Mouse (Mus musculus) embryonic facial prominence, embryonic 14.5 days (tissue): ENCODE results near the gene Ms4a4b. TPM values are rescaled to one million over a fixed set of nuclear protein-coding genes. Genes with fewer than 3 reads are reported as not detected.
"Not testable (repeated sequence)": the region's sequence is repeated elsewhere in the genome, so short reads cannot be mapped to it uniquely, and the experiment has no call there.

Source experiments
- ATAC-seq: fragments of 200-750 bp; cut with Nextera tagmentation; 2 replicates; pipeline ENCODE4 v1.8.0; 2017; ENCODE audit warnings: low read depth, moderate number of reproducible peaks, moderate TSS enrichment
- DNase-seq: peaks from one replicate; pipeline ENCODE4 v3.0.0-alpha.2; 2015; ENCODE audit warnings: low spot score
- H3K27ac ChIP-seq: fragments of 300-500 bp; sonication (generic); replicated peaks from 2 replicates; pipeline ENCODE4 v1.5.1; 2014; ENCODE audit warnings: low read depth, mild to moderate bottlenecking, low read length, moderate library complexity
- H3K27me3 ChIP-seq: fragments of 300-500 bp; sonication (generic); replicated peaks from 2 replicates; pipeline ENCODE4 v1.6.1; 2014; ENCODE audit warnings: low read length; ENCODE audit not compliant: control insufficient read depth, insufficient read depth
- H3K36me3 ChIP-seq: fragments of 300-500 bp; sonication (generic); 2 replicates; pipeline ENCODE4 v1.6.1; 2014; ENCODE audit warnings: low read length, mixed read lengths; ENCODE audit not compliant: control insufficient read depth, insufficient read depth
- H3K4me1 ChIP-seq: fragments of 300-500 bp; sonication (generic); 2 replicates; pipeline ENCODE4 v1.6.1; 2014; ENCODE audit warnings: antibody characterized with exemption, low read length; ENCODE audit not compliant: control insufficient read depth, insufficient read depth
- H3K4me2 ChIP-seq: fragments of 300-500 bp; sonication (generic); 2 replicates; pipeline ENCODE4 v1.6.1; 2014; ENCODE audit warnings: low read depth, mild to moderate bottlenecking, low read length, moderate library complexity, mixed read lengths
- H3K4me3 ChIP-seq: fragments of 300-500 bp; sonication (generic); 2 replicates; pipeline ENCODE4 v1.5.1; 2014; ENCODE audit warnings: low read depth, mild to moderate bottlenecking, low read length
- H3K9ac ChIP-seq: fragments of 300-500 bp; sonication (generic); 2 replicates; pipeline ENCODE4 v1.6.1; 2014; ENCODE audit warnings: low read depth, mild to moderate bottlenecking, low read length, moderate library complexity, mixed read lengths
- H3K9me3 ChIP-seq: fragments of 300-500 bp; sonication (generic); 2 replicates; pipeline ENCODE4 v1.6.1; 2016; ENCODE audit warnings: low read length; ENCODE audit not compliant: control insufficient read depth
- WGBS: fragments of 180-500 bp; shearing (Covaris S2); extraction: QIAGEN DNeasy Blood & Tissue Kit; methylation state at CpG from one replicate; pipeline ENCODE4 v1.1.7; 2014; 5-methylcytosine and 5-hydroxymethylcytosine counted together
- polyA plus RNA-seq: library from polyadenylated mRNA; unstranded; fragments of >200 nt; fragmentation: Nextera tagmentation; extraction: Ambion mirVana; gene quantifications from 2 replicates; pipeline ENCODE4 v1.2.1, GENCODE M21; 2014

The Ms4a4b gene
- polyA plus RNA-seq: 0.14 and 0.17 TPM in 2 replicates

DNA sequence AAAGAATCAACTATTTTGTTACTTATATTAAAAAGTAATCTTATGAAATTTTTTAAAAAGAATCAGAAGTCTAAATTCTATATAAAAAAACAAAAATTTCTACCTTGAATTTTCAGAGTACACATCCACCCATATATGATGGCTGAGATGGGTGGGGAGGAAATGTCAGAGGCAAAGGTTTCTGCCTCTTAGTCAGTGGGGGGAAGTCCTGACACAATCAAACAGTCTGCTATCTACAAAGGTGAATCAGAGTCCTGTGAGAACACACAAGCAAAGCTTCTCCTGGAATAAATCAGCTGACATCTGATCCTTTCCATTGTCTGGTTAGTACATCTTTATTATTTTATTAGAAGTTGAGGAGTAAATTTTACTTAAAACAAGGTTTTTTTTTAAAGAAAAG lies at the start of gene Ms4a4b:
Gene Ms4a4b (plus strand): TSS at position 216 of the 400 bp plus-strand sequence.
- Histone ChIP-seq H3K9ac (no peak within 1 kb of the TSS), H3K27me3 (no peaks in the 10 kb centered on the region), H3K9me3 (no peaks in the 10 kb centered on the region), H3K4me3 (no peak within 1 kb of the TSS), H3K4me2 (no peak within 1 kb of the TSS), H3K27ac (no peak within 1 kb of the TSS), H3K4me1 (no peaks in the 10 kb centered on the region), H3K36me3 (no peaks in the 10 kb centered on the region)
- DNase-seq (no peak), ATAC-seq (no peak)

DNA sequence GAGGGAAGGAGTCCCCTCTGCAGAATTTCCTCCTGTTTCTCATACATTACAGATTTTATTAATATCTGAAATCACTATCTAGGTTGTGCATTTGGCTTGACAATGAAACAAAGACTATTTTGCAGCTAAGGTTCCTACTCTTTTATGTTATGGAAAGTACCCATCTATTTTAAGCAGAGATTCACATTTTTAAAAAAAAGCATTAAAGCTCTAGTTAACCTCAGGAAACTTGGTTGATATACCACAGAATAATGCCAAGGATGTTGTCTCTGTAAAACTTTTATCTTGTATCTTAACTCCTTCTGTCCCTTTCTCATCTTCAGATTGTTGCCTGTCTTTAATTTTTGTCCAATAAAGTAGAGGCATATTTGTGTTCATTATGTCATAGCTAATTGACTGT lies 47.6 kb upstream of the Ms4a4b start:
- Histone ChIP-seq H3K4me3 (no peak overlapping the region), H3K27me3 (no peaks in the 10 kb centered on the region), H3K9me3 (no peaks in the 10 kb centered on the region), H3K27ac (no peak overlapping the region), H3K4me2 (no peak overlapping the region), H3K4me1 (no peaks in the 10 kb centered on the region), H3K9ac (no peak overlapping the region), H3K36me3 (no peaks in the 10 kb centered on the region)
- DNase-seq: no peak
- no peak for ATAC-seq

DNA sequence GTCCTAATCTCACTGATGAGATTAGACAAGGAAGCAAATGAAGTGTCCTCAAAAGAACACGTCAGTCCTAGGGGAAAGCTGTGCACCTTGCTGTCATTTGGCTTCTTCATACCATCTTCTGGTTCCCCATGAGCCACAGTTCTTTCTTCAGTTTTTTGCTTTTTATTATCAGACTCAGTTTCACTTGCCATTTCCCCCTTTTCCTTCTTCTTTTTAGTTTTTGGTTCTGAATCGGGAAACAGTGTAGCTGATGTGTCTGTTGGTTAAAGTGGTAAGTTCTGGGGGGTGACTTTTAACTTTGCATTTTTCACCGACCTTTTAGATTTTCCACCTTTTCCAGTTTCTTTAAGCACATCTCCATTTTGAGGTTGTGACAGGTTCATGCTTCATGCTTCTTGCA lies 38.8 kb upstream of the Ms4a4b start, which contains the start of gene Ms4a4c:
Gene Ms4a4c (plus strand): TSS at position 244 of the 400 bp plus-strand sequence.
- Histone ChIP-seq H3K9me3 (no peaks in the 10 kb centered on the region), H3K27ac (no peak within 1 kb of the TSS), H3K4me1 (no peaks in the 10 kb centered on the region), H3K27me3 (no peaks in the 10 kb centered on the region), H3K4me2 (no peak within 1 kb of the TSS), H3K9ac (no peak within 1 kb of the TSS), H3K4me3 (no peak within 1 kb of the TSS), H3K36me3 (no peaks in the 10 kb centered on the region)
- ATAC-seq (no peak), DNase-seq (no peak)
- 91% methylated on average over 3 of the region's 3 CpGs for WGBS

DNA sequence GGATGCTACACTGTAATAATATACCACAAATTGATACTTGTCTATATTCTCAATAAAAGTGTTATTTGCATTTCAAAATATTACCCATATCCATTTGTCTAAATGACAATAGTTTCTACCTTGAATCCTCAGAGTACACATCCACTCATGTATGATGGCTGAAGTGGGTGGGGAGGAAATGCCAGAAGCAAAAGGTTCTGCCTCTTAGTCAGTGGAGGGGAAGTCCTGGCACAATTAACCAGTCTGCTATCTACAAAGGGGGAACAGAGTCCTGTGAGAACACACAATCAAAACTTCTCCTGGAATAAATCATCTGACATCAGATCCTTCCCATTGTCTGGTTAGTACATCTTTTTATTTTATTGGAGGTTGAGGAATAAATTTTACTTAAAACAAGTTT lies 35.9 kb upstream of the Ms4a4b start:
- no peaks in the 10 kb centered on the region for H3K36me3 ChIP-seq
- H3K9ac ChIP-seq: no peak overlapping the region
- no peak overlapping the region for H3K4me2 ChIP-seq
- no peaks in the 10 kb centered on the region for H3K27me3 ChIP-seq
- no peak overlapping the region for H3K4me3 ChIP-seq
- no peaks in the 10 kb centered on the region for H3K4me1 ChIP-seq
- DNase-seq: no peak
- no peak overlapping the region for H3K27ac ChIP-seq
- no peak for ATAC-seq
- H3K9me3 ChIP-seq: no peaks in the 10 kb centered on the region

DNA sequence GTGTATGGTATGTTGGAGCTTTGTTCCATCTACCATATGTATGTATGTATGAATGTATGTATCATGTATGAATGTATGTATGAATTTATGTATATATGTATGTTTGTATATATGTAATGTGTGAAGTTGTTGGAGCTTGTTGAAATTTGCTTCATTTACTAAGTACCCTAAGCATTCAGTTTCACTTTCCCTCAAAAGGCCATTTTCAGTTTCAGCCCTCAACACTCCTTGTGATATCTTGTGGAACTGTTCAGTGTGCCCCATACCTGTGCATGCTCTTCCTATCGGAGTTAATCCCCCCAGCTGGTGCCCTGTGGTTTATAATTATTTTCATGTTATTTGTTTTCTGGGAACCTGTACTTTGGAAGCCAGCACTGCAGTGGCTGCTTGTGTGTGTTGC lies 34.8 kb upstream of the Ms4a4b start:
- Histone ChIP-seq H3K36me3 (no peaks in the 10 kb centered on the region), H3K27ac (no peak overlapping the region), H3K9me3 (no peaks in the 10 kb centered on the region), H3K27me3 (no peaks in the 10 kb centered on the region), H3K4me1 (no peaks in the 10 kb centered on the region), H3K4me3 (no peak overlapping the region), H3K9ac (no peak overlapping the region), H3K4me2 (no peak overlapping the region)
- ATAC-seq (no peak), DNase-seq (no peak)
- 79% methylated on average over 1 of the region's 1 CpGs for WGBS

DNA sequence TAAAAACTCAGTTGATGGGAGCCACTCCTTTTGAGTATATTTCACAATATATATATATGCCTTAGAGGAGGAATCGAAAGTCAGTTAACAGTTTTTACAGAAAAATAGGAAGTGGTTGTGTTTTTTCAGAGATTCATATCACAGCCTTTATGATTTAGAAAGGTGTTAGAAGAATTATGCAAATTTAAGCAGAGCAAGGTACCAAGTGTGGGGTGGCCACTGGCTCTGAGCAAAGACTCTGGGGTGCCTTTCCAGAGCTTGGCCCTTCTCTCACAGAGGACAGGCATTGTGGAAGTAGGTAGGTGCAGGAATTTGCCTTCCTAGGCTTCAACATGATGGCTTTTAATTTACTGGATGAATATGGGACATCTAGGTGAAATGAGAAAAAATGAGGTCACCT lies 31.7 kb upstream of the Ms4a4b start:
- DNase-seq: no peak
- ATAC-seq: no peak
- WGBS: 85% methylated on average over 1 of the region's 1 CpGs

DNA sequence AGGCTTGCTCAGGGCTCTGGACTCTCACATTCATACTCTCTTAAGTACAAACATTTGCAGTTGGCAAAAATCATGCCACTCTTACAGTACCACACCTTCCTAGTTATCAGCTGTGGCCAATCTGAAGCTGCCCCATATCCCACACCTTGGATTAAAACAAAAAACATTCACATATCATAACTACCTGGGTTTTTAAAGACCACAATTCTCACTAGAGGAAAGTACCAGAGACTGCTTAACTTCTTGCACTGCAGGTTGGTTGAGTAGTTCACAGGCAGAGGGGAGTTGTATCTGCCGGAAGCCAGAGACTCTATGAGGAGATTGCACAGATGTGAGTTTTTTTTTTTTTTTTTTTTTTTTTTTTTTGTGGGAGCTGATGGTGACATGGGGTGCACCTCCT lies 29.3 kb upstream of the Ms4a4b start:
- no peaks in the 10 kb centered on the region for H3K9me3 ChIP-seq
- H3K27ac ChIP-seq: no peak overlapping the region
- no peak for ATAC-seq
- DNase-seq: no peak
- H3K27me3 ChIP-seq: no peaks in the 10 kb centered on the region
- H3K4me1 ChIP-seq: no peaks in the 10 kb centered on the region
- WGBS: 92% methylated on average over 1 of the region's 1 CpGs
- H3K4me2 ChIP-seq: no peak overlapping the region
- H3K36me3 ChIP-seq: no peaks in the 10 kb centered on the region
- no peak overlapping the region for H3K9ac ChIP-seq
- H3K4me3 ChIP-seq: no peak overlapping the region

More for the DNA sequence above, 31.7 kb upstream of the Ms4a4b start:
- Histone ChIP-seq H3K9me3 (no peaks in the 10 kb centered on the region), H3K27ac (no peak overlapping the region), H3K4me3 (no peak overlapping the region), H3K4me2 (no peak overlapping the region), H3K4me1 (no peaks in the 10 kb centered on the region), H3K9ac (no peak overlapping the region), H3K36me3 (no peaks in the 10 kb centered on the region), H3K27me3 (no peaks in the 10 kb centered on the region)

DNA sequence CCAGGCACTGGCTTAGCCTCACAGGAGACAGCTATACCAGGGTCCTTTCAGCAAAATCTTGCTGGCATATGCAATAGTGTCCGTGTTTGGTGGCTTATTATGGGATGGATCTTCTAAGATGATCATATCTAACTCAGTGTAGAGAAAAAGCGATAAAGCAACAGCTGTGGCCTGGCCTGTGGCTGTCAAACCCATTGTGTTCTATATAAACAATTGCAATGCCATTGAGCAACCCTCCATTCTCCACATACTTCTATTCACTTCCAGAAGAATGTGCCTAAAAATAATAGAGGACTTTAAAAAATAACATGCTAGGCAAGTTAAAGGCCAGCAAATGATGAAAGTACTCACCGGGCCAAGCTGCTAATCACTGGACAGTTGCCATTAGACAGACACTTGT lies 27.8 kb upstream of the Ms4a4b start:
- Histone ChIP-seq H3K4me3 (no peak overlapping the region), H3K9ac (no peak overlapping the region), H3K36me3 (no peaks in the 10 kb centered on the region), H3K4me1 (no peaks in the 10 kb centered on the region), H3K27ac (no peak overlapping the region), H3K9me3 (no peaks in the 10 kb centered on the region), H3K4me2 (no peak overlapping the region), H3K27me3 (no peaks in the 10 kb centered on the region)
- ATAC-seq: no peak
- WGBS: 72% methylated on average over 3 of the region's 3 CpGs
- no peak for DNase-seq

DNA sequence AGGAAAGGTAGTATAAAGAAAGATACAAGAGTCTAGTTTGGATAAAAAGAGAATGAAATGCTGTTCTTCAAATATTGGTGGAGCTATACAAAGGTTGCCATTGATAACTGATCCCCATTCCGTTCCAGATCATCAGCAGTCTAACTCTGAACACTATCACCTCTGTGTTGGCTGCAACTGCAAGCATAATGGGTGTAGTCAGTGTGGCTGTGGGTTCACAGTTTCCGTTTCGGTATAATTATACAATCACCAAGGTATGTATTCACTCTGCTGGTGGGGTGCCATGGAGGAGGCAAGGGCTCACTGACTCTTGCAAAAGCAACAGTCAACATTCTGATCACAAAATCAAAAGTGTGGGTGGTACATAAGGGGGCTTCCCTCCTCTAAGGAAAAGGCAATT lies 24.5 kb upstream of the Ms4a4b start:
- not testable (repeated sequence) for H3K9ac ChIP-seq, H3K27me3 ChIP-seq, H3K27ac ChIP-seq, DNase-seq, H3K4me2 ChIP-seq, H3K4me1 ChIP-seq, H3K9me3 ChIP-seq, ATAC-seq, H3K4me3 ChIP-seq, H3K36me3 ChIP-seq
- WGBS: 50% methylated on average over 1 of the region's 3 CpGs
